Comparison of ENCODE assay signal across 9 mouse cellular contexts in the genomic region with DNA sequence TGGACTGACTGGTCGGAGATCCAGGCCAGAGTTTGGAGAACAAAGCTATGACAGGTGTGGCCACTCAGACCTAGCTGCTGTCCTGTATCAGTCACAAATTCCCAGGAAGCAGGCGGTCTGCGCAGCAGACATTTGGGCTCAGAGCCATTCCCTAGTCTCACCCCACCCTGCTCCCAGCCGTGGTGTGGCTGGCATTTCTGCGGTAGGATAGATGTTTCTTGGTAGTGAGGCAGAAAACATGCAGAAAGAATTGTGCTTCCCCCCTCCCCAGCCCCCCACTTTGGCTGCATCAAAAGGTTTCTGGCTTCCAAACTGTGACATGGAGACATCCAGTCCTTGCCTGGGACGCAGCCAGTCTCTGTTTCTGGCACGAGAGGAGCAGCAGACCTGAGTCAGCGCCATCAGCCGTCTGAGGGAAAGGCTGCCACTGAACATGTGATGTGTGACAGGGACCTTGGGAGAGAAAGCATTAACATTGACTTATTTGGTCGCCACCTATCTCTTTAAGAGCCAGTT.
A peak's percentile ranks its signal among the peaks of the same experiment; 100 is the strongest.
DNase-seq lines count a peak whose midpoint lies in the region; ATAC-seq and TF ChIP-seq lines count a peak whose summit lies in the region.
"Had no signal": no experiment of that assay in that cellular context is flagged by ENCODE, and none has a peak within 500 bp of the region (broad histone marks: within the 10 kb centered on the region; RNA-seq: fewer than 3 reads in every experiment).

No protein-coding gene starts in this region.

- no peak overlapping the region for H3K9ac ChIP-seq in heart, embryonic 16.5 days (ENCODE audit: low read length)
- no peak overlapping the region for H3K9ac ChIP-seq in liver, postnatal 0 days (replicated peaks)
- H3K9ac ChIP-seq: stomach, embryonic 15.5 days had no signal

- H3ac ChIP-seq in myocyte (ENCODE audit: control insufficient read depth, insufficient read length), result no peak overlapping the region

- POLR2A ChIA-PET in Patski (lab: Charles Lee), result no interaction called here

- in situ Hi-C loops in Patski (cut with MboI; ENCODE audit: low pct_unique_long_range_greater_than_20kb), result no loop called here

- H3K4me3 ChIP-seq in heart, embryonic 16.5 days (ENCODE audit: low read length), result no peak overlapping the region
- H3K4me3 ChIP-seq in myocyte, result no peak overlapping the region
- no peak overlapping the region for H3K4me3 ChIP-seq in liver, postnatal 0 days (ENCODE audit: low read depth, low read length)
- H3K4me3 ChIP-seq: stomach, embryonic 15.5 days had no signal

- TF ChIP-seq POLR2A in myocyte (IDR thresholded peaks at IDR 0.05; ENCODE audit: insufficient read length, low read depth), result no peak

- CTCF ChIA-PET in Patski (lab: Charles Lee), result interaction anchor here (1.5 kb wide), 1 partner anchor 10 kb away, joined by 5 read pairs; no protein-coding TSS in a partner anchor

- ATAC-seq in Patski, result peak; percentile 65
- peak; percentile 49; the same call in 1 of the 2 replicates for ATAC-seq in heart, embryonic 16.5 days (replicated peaks; ENCODE audit: extremely low read depth, insufficient read depth, low FRiP score)
- no peak for ATAC-seq in activated CD4-positive, CD25-positive, alpha-beta regulatory T cell, adult 4 months
- ATAC-seq in liver, postnatal 0 days, result no peak

- H3K36me3 ChIP-seq in heart, embryonic 16.5 days (ENCODE audit: control insufficient read depth, insufficient read depth), result no peaks in the 10 kb centered on the region
- H3K36me3 ChIP-seq in myocyte (ENCODE audit: control insufficient read depth, insufficient read depth), result no peaks in the 10 kb centered on the region
- H3K36me3 ChIP-seq in liver, postnatal 0 days (replicated peaks; ENCODE audit: insufficient read depth, low read length), result no peaks in the 10 kb centered on the region
- H3K36me3 ChIP-seq: stomach, embryonic 15.5 days had no signal

- no peaks in the 10 kb centered on the region for H3K79me2 ChIP-seq in myocyte (ENCODE audit: control insufficient read depth, insufficient read depth)

- 41% methylated on average over 10 of the region's 10 CpGs for WGBS in heart, embryonic 16.5 days
- 74% methylated on average over 10 of the region's 10 CpGs for WGBS in liver, postnatal 0 days (ENCODE audit: insufficient replicate concordance)

- no peak for TF ChIP-seq CTCF in Patski (IDR thresholded peaks at IDR 0.05)
- no peak for TF ChIP-seq CTCF in liver, postnatal 0 days (IDR thresholded peaks at IDR 0.05; ENCODE audit: low read depth)

- no peak overlapping the region for H3K4me2 ChIP-seq in heart, embryonic 16.5 days (ENCODE audit: low read depth, low read length)
- peak overlapping the region; percentile 27 for H3K4me2 ChIP-seq in myocyte (ENCODE audit: low read depth)
- no peak overlapping the region for H3K4me2 ChIP-seq in liver, postnatal 0 days (ENCODE audit: low read depth, low read length)
- H3K4me2 ChIP-seq: stomach, embryonic 15.5 days had no signal

- H3K27ac ChIP-seq in heart, embryonic 16.5 days (ENCODE audit: low read length), result no peak overlapping the region
- no peak overlapping the region for H3K27ac ChIP-seq in liver, postnatal 0 days (ENCODE audit: low read depth)
- H3K27ac ChIP-seq: stomach, embryonic 15.5 days had no signal

- no peaks in the 10 kb centered on the region for H3K27me3 ChIP-seq in Patski
- no peaks in the 10 kb centered on the region for H3K27me3 ChIP-seq in heart, embryonic 16.5 days (ENCODE audit: control insufficient read depth, insufficient read depth, low read length)
- H3K27me3 ChIP-seq in myocyte (ENCODE audit: control insufficient read depth, insufficient read depth, insufficient read length), result no peaks in the 10 kb centered on the region
- H3K27me3 ChIP-seq in liver, postnatal 0 days (ENCODE audit: insufficient read depth, low read length), result no peaks in the 10 kb centered on the region
- H3K27me3 ChIP-seq: stomach, embryonic 15.5 days had no signal

- peak; percentile 28 for DNase-seq in kidney, postnatal 14 days
- no peak for DNase-seq in kidney, adult 11 months
- DNase-seq in Patski (ENCODE audit: low read depth, low spot score), result peak; percentile 62
- peak; percentile 91 to 96 for DNase-seq in cerebellum, postnatal 14 days
- no peak for DNase-seq in liver, postnatal 0 days

- H3K4me1 ChIP-seq in heart, embryonic 16.5 days (ENCODE audit: control insufficient read depth, insufficient read depth, low read length), result peaks cover 5% of the 10 kb centered on the region; the same call in 1 of the 2 replicates
- no peaks in the 10 kb centered on the region for H3K4me1 ChIP-seq in liver, postnatal 0 days (ENCODE audit: insufficient read depth)
- H3K4me1 ChIP-seq: stomach, embryonic 15.5 days had no signal

- H3K9me3 ChIP-seq in heart, embryonic 16.5 days (replicated peaks; ENCODE audit: control insufficient read depth, low read length), result no peaks in the 10 kb centered on the region
- no peaks in the 10 kb centered on the region for H3K9me3 ChIP-seq in liver, postnatal 0 days (ENCODE audit: low read length)
- H3K9me3 ChIP-seq: stomach, embryonic 15.5 days had no signal

- TF ChIP-seq EP300 in liver, postnatal 0 days (IDR thresholded peaks at IDR 0.05; ENCODE audit: low read depth), result no peak

TF ChIP-seq in myocyte, 11 proteins besides CTCF, POLR2A, EP300 and RAD21:
- TF ChIP-seq SRF (IDR thresholded peaks at IDR 0.05; ENCODE audit: control insufficient read depth, insufficient read length, low read depth) (no peak), TCF12 (IDR thresholded peaks at IDR 0.05; ENCODE audit: insufficient read depth, poor library complexity, severe bottlenecking) (no peak), TCF3 (IDR thresholded peaks at IDR 0.05; ENCODE audit: insufficient read length, low read depth) (no peak), MYOD1 (IDR thresholded peaks at IDR 0.05; ENCODE audit: control insufficient read depth in 1 of 3, insufficient read length in 2 of 3, low read depth in 2 of 3) (peak in 1 of 3 experiments; percentile 69), MYOG (IDR thresholded peaks at IDR 0.05; ENCODE audit: control insufficient read depth in 1 of 3, insufficient read depth in 1 of 3, insufficient read length in 2 of 3, low read depth in 2 of 3) (peak in 1 of 3 experiments; percentile 51)

Comparison
In these comparisons a context has a peak if more than half of its experiments do, and no peak if none do; other contexts are left out.
1. DNase-seq: peak in kidney, postnatal 14 days (single experiment), Patski (single experiment) and cerebellum, postnatal 14 days (2 of 2); none in kidney, adult 11 months (single experiment) and liver, postnatal 0 days (single experiment).
2. ATAC-seq: peak in Patski (single experiment) and heart, embryonic 16.5 days (single experiment); none in activated CD4-positive, CD25-positive, alpha-beta regulatory T cell, adult 4 months (single experiment) and liver, postnatal 0 days (single experiment).